Mouse (Mus musculus): ENCODE data around the gene Bbs7.

DNA sequence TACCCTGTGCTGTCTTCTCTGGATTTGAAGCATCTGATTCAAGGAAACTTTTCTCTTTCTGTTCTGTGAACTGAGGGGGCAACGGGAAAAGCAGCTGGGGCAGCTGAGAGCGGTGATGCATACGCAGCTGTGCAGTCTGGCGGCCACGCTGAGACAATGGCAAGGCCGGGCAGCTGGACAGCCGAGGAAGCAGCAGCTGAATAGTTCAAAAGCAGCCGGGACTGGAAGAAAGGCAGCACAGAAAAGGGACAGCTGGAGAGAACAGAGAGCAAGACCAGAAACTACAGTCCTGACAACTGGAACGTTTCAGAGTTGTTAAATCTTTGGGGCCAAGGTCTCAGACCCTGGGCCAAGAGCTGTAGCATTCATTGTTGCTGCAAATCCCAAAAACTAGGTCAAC, 61.9 kb downstream of the Bbs7 start:
- no peak for TF ChIP-seq CTCF (IDR thresholded peaks at IDR 0.05; ENCODE audit: insufficient read depth, low read length)
- TF ChIP-seq POLR2A (IDR thresholded peaks at IDR 0.05; ENCODE audit: borderline replicate concordance, extremely low read depth, low read depth, low read length), result no peak

All from lung, adult 2 months (tissue).